Mouse (Mus musculus) forebrain, embryonic 15.5 days (tissue): ENCODE results near the gene Allc. TPM values are rescaled to one million over a fixed set of nuclear protein-coding genes. Genes with fewer than 3 reads are reported as not detected.

Experiments used
- ATAC-seq: fragments of 200-750 bp; cut with Nextera tagmentation; replicated peaks from 2 replicates; pipeline ENCODE4 v1.8.0; 2017; ENCODE audit warnings: mild to moderate bottlenecking, moderate TSS enrichment, moderate library complexity
- H3K27ac ChIP-seq: fragments of 300-500 bp; sonication (generic); replicated peaks from 2 replicates; pipeline ENCODE4 v1.5.1; 2015; ENCODE audit warnings: mild to moderate bottlenecking, inconsistent platforms
- H3K27me3 ChIP-seq: fragments of 300-500 bp; sonication (generic); 2 replicates; pipeline ENCODE4 v1.6.1; 2015; ENCODE audit warnings: inconsistent platforms
- H3K36me3 ChIP-seq: fragments of 300-500 bp; sonication (generic); 2 replicates; pipeline ENCODE4 v1.6.1; 2015; ENCODE audit warnings: mild to moderate bottlenecking, inconsistent platforms
- H3K4me1 ChIP-seq: fragments of 300-500 bp; sonication (generic); 2 replicates; pipeline ENCODE4 v1.6.1; 2015; ENCODE audit warnings: inconsistent platforms
- H3K4me2 ChIP-seq: fragments of 300-500 bp; sonication (generic); replicated peaks from 2 replicates; pipeline ENCODE4 v1.6.1; 2015; ENCODE audit warnings: mild to moderate bottlenecking, inconsistent platforms
- H3K4me3 ChIP-seq: fragments of 300-500 bp; sonication (generic); 2 replicates; pipeline ENCODE4 v1.5.1; 2015; ENCODE audit warnings: mild to moderate bottlenecking, inconsistent platforms
- H3K9ac ChIP-seq: fragments of 300-500 bp; sonication (generic); replicated peaks from 2 replicates; pipeline ENCODE4 v1.6.1; 2015; ENCODE audit warnings: mild to moderate bottlenecking, inconsistent platforms
- H3K9me3 ChIP-seq: fragments of 300-500 bp; sonication (generic); 2 replicates; pipeline ENCODE4 v1.6.1; 2016; ENCODE audit warnings: inconsistent platforms
- WGBS: fragments of 180-500 bp; shearing (Covaris S2); methylation state at CpG from one replicate; pipeline ENCODE4 v1.1.7; 2015; ENCODE audit warnings: mixed read lengths; 5-methylcytosine and 5-hydroxymethylcytosine counted together
- polyA plus RNA-seq: library from polyadenylated mRNA; unstranded; fragments of >200 nt; fragmentation: Nextera tagmentation; extraction: Ambion mirVana; gene quantifications from 2 replicates; pipeline ENCODE4 v1.2.1, GENCODE M21; 2015

Gene Allc
- 0.11 TPM in 1 of 2 replicates, not detected in the other for polyA plus RNA-seq

DNA sequence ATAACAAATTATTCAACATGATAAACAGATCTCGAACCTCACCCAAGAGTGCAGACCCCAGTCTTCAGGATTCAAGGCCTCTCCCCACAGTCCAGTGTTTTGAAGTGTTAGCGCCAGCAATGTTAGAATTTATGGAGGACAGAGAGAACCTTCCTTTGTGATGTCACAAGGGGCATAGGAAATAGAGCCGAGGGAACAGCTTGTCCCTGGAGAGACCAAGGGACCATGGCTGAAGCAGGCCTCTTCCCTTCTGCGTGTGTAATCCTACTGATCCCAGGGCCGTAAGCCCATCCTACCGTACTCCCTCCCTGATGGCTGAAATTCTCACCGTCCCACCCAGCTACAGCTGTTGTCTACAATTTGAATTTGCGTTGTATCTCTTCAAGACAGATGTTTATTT, at the start of gene Allc:
Gene Allc (minus strand): TSS at position 101 of the 400 bp plus-strand sequence.
- Histone ChIP-seq H3K27ac (no peak within 1 kb of the TSS), H3K9me3 (no peaks in the 10 kb centered on the region), H3K4me1 (peaks cover 7% of the 10 kb centered on the region; the same call in 1 of the 2 replicates), H3K27me3 (no peaks in the 10 kb centered on the region), H3K4me3 (no peak within 1 kb of the TSS), H3K4me2 (no peak within 1 kb of the TSS), H3K9ac (no peak within 1 kb of the TSS), H3K36me3 (no peaks in the 10 kb centered on the region)
- ATAC-seq: no peak
- WGBS: 89% methylated on average over 8 of the region's 8 CpGs

DNA sequence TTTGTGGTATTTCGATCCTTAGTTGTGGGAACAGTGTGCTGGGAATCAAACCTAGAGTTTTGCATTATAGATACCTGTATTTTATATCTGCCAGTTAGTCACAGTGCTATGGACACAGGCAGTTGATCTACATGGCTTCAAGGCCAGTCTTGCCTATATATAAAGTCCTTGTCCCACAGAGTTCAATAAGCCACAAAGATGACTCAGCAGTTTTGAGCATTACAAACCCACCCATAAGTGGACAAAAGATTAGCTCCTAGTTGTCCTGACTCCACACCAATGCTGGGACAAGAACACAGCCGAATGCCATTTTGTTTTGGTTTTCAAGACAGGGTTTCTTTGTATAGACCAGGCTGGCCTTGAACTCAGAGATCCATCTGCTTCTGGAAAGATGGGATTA, 46.1 kb upstream of the Allc start:
- no peak overlapping the region for H3K27ac ChIP-seq
- H3K4me3 ChIP-seq: no peak overlapping the region
- H3K9ac ChIP-seq: no peak overlapping the region
- ATAC-seq: no peak
- peaks cover 14% of the 10 kb centered on the region for H3K4me1 ChIP-seq
- no peaks in the 10 kb centered on the region for H3K9me3 ChIP-seq
- H3K4me2 ChIP-seq: no peak overlapping the region
- 89% methylated on average over 2 of the region's 2 CpGs for WGBS
- H3K27me3 ChIP-seq: no peaks in the 10 kb centered on the region
- peaks cover 56% of the 10 kb centered on the region for H3K36me3 ChIP-seq

DNA sequence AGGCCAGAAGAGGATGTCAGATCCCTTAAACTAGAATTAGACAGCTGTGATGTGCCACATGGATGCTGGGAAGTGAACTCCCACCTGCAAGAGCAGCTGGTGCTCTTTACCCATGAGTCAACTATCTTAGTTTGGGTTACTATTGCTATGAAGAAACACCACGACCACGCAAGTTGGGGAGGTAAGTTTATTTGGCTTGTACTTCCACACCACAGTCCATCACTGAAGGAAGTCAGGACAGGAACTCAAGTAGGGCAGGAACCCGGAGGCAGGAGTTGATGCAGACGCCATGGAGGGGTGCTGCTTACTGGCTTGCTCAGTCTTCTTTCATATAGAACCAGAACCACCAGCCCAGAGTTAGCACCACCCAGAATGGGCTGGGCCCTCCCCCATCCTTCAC, 44.8 kb upstream of the Allc start:
- WGBS: 77% methylated on average over 4 of the region's 4 CpGs
- Histone ChIP-seq H3K27ac (no peak overlapping the region), H3K27me3 (no peaks in the 10 kb centered on the region), H3K9me3 (no peaks in the 10 kb centered on the region), H3K4me2 (no peak overlapping the region), H3K36me3 (peaks cover 43% of the 10 kb centered on the region), H3K4me3 (no peak overlapping the region), H3K4me1 (peaks cover 4% of the 10 kb centered on the region; the same call in 1 of the 2 replicates), H3K9ac (no peak overlapping the region)
- no peak for ATAC-seq

DNA sequence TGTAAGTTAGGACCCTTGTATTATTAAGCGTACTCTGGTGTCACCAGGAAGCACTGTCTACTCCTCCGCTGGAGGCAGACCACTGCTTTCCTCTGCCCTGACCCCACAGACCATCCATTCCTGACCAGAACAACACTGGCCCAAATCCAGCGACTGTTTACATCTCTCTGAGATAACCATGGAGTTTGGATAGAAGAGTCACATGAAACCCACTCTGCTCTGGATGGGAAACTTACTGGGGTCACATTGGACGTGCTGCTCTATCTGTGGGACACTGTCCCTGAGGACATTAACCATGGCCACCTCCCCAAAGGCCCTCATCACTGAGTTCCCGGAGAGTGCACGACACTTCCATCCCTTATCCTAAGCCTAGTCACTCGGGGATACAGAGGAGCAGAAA, 43.1 kb upstream of the Allc start:
- Histone ChIP-seq H3K4me1 (0 out of 2 replicates have a peak, but pooled peaks cover 11% of the 10 kb centered on the region), H3K36me3 (peaks cover 26% of the 10 kb centered on the region), H3K4me3 (no peak overlapping the region), H3K27ac (no peak overlapping the region), H3K9ac (no peak overlapping the region), H3K27me3 (no peaks in the 10 kb centered on the region), H3K9me3 (no peaks in the 10 kb centered on the region), H3K4me2 (no peak overlapping the region)
- 88% methylated on average over 7 of the region's 7 CpGs for WGBS
- ATAC-seq: no peak

DNA sequence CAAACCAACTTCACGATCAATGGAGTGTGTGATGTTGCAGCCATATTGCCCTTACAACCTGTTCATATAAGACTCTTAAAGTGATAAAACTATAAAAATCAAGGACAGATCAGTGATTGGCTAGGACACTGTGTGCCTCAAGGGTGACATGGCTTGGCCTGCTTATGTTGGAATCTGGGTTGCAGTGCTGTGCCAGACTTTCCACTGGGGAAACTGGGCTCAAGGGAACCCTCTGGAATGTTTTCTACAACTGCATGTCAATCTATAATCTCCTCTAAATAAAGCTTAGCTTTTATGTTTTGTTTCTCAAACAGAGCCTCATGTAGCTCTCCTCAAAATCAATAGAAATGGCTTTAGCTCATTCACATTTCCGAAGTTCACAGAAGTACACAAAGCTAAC, 41.9 kb upstream of the Allc start:
- WGBS: 85% methylated on average over 2 of the region's 2 CpGs
- no peak overlapping the region for H3K4me3 ChIP-seq
- no peak for ATAC-seq
- no peaks in the 10 kb centered on the region for H3K27me3 ChIP-seq
- no peak overlapping the region for H3K9ac ChIP-seq
- 0 out of 2 replicates have a peak, but pooled peaks cover 11% of the 10 kb centered on the region for H3K4me1 ChIP-seq
- H3K9me3 ChIP-seq: no peaks in the 10 kb centered on the region
- no peak overlapping the region for H3K4me2 ChIP-seq
- peaks cover 14% of the 10 kb centered on the region for H3K36me3 ChIP-seq
- no peak overlapping the region for H3K27ac ChIP-seq

DNA sequence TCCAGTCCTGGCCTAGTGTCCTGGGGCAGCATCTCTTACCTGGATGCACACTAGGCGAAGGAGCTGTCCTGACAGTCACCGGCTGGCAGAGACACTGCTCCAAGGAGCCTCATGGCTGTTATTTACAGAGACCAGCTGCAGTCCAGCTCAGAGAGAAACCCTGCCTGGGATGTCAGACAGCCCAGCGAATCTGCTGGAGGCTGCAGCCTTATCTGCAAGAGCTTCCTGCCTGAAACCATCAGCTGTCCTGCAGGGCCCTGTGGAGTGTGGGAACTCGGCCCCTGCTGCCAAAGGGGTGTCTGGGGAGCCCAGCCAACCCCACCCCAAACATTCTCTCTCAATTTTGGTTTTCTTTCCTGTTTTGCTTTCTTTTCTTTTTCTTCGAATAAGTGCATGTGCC, 40.9 kb upstream of the Allc start, which contains the start of gene Colec11:
Gene Colec11 (minus strand): TSS at position 183 of the 400 bp plus-strand sequence.
- H3K4me3 ChIP-seq: no peak within 1 kb of the TSS
- H3K27me3 ChIP-seq: no peaks in the 10 kb centered on the region
- H3K27ac ChIP-seq: no peak within 1 kb of the TSS
- ATAC-seq: no peak
- no peaks in the 10 kb centered on the region for H3K9me3 ChIP-seq
- no peak within 1 kb of the TSS for H3K9ac ChIP-seq
- 0 out of 2 replicates have a peak, but pooled peaks cover 11% of the 10 kb centered on the region for H3K4me1 ChIP-seq
- peaks cover 4% of the 10 kb centered on the region for H3K36me3 ChIP-seq
- WGBS: 66% methylated on average over 5 of the region's 5 CpGs
- no peak within 1 kb of the TSS for H3K4me2 ChIP-seq

DNA sequence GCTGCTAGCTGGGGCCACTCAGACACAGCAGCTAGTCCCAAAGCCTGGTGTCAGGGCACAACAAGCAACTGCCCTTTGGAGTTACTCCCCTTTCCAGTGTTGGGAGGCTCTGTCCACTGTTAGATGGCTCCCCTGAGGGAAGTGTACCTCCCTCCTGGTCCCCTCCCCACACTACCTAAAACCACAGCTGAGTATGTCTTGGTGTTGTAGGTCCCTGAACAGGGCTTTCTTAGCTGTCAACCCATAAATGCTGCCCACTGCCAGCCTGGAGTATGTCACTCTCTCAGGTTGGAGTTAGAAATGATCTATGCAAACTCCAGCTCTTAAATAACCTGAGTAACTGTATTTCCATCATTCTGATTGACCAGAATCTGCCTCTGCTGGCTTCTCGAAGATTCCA, 40.3 kb upstream of the Allc start:
- 88% methylated on average over 1 of the region's 1 CpGs for WGBS
- no peak for ATAC-seq

DNA sequence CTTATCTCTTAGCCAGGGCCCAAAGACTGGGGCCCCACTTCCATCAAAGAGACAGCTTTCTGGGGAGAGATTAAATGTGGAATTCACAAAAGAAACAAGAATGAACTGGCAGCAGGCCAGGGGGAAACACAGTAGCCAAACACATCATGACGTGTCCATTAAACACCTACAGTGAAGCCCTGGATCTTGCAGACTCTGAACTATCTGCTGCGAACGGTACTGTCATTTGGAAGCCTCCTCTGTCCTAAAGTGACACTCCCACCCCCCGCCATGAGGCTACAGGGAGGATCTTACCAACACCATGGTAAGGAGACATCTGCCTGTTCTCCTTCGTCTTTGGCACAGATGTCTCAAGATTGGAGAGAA, 39.8 kb upstream of the Allc start:
- Histone ChIP-seq H3K27ac (no peak overlapping the region), H3K9ac (no peak overlapping the region), H3K4me3 (no peak overlapping the region), H3K36me3 (no peaks in the 10 kb centered on the region), H3K4me2 (no peak overlapping the region), H3K27me3 (no peaks in the 10 kb centered on the region), H3K4me1 (0 out of 2 replicates have a peak, but pooled peaks cover 11% of the 10 kb centered on the region), H3K9me3 (no peaks in the 10 kb centered on the region)
- WGBS: 49% methylated on average over 5 of the region's 5 CpGs
- no peak for ATAC-seq

More for the DNA sequence above, 40.3 kb upstream of the Allc start:
- Histone ChIP-seq H3K4me2 (no peak overlapping the region), H3K9ac (no peak overlapping the region), H3K36me3 (no peaks in the 10 kb centered on the region), H3K9me3 (no peaks in the 10 kb centered on the region), H3K4me3 (no peak overlapping the region), H3K27ac (no peak overlapping the region), H3K27me3 (no peaks in the 10 kb centered on the region), H3K4me1 (0 out of 2 replicates have a peak, but pooled peaks cover 11% of the 10 kb centered on the region)

DNA sequence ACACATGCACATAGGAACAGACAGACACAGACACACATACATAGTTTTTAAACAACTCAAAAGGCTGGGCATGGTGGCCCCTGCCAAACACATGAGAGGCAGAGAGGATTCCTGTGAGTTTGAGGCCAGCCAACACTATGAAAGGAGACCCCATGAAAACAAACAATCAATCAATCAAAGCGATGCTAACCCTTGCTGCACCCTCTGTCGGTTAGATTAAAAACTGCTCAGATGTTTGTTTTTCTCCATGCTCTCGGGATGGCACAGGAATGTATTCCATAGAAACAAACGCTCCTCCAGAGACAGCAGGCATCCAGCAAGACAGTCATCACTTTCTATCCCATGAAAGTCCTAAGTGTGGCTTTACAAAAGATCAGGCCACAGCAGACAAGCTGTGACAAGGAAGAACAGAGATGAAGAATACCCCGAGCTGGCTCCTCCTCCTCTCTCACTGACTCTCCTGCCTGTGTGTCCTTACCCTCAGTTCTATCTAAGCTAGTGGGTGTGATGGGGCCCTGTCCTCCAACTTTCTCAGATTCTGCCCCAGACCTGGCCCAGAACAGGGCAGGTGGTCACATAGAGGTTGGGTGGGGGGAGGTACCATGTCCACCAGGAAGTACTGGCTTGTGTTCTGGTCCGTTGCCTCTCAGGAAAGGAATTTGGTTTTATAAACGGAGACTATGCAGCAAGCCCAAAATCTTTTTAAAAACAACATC, 39.3 kb upstream of the Allc start:
- Histone ChIP-seq H3K9ac (no peak overlapping the region), H3K27ac (no peak overlapping the region), H3K36me3 (no peaks in the 10 kb centered on the region), H3K9me3 (no peaks in the 10 kb centered on the region), H3K27me3 (no peaks in the 10 kb centered on the region), H3K4me1 (0 out of 2 replicates have a peak, but pooled peaks cover 11% of the 10 kb centered on the region), H3K4me2 (no peak overlapping the region), H3K4me3 (no peak overlapping the region)
- ATAC-seq: no peak
- WGBS: 37% methylated on average over 7 of the region's 7 CpGs

DNA sequence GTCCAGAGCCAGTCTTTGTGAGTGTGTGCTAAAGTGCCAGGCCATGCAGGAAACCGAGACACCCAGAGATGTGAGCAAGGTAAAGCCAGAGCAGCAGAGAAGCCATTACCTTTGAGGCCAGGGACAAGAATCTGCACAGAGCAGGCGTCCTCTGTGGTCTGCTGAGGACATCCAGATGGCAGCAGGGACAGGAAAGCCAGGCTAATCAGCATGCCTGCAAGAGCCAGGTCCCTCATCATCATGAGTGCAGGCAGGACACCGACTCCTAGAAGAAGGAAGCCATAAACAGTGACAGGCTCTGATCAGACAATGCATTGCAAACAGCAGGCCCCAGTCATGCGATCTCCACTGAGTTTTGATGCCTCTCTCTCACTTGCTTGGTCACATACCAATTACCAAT, 35.0 kb upstream of the Allc start:
- H3K9ac ChIP-seq: no peak overlapping the region
- H3K4me1 ChIP-seq: 0 out of 2 replicates have a peak, but pooled peaks cover 10% of the 10 kb centered on the region
- WGBS: 74% methylated on average over 4 of the region's 4 CpGs
- H3K4me2 ChIP-seq: no peak overlapping the region
- no peaks in the 10 kb centered on the region for H3K27me3 ChIP-seq
- ATAC-seq: no peak
- H3K4me3 ChIP-seq: no peak overlapping the region
- H3K36me3 ChIP-seq: no peaks in the 10 kb centered on the region
- H3K27ac ChIP-seq: no peak overlapping the region
- H3K9me3 ChIP-seq: no peaks in the 10 kb centered on the region

DNA sequence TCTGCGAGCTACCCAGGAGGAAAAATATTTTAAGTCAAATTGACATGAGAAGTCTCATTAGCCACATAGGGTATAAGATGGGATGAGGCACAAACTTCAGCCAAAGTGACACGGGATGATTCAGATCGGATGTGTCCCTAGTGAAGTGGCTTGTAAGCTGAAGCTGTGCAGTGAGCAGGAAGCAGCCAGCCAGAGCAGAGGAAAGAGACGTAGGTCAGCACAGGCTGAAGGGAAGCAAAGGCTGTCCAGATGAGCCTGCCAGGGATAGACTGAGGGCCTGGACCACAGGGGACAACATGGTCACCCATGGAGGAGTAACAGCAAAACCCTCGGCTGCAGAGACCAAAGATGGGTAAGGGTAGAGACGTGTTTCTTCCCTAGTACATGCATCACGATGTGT, 32.1 kb upstream of the Allc start:
- Histone ChIP-seq H3K27ac (no peak overlapping the region), H3K9ac (no peak overlapping the region), H3K27me3 (no peaks in the 10 kb centered on the region), H3K4me1 (no peaks in the 10 kb centered on the region), H3K4me3 (no peak overlapping the region), H3K36me3 (no peaks in the 10 kb centered on the region), H3K4me2 (no peak overlapping the region), H3K9me3 (no peaks in the 10 kb centered on the region)
- ATAC-seq: no peak
- WGBS: 79% methylated on average over 7 of the region's 7 CpGs

DNA sequence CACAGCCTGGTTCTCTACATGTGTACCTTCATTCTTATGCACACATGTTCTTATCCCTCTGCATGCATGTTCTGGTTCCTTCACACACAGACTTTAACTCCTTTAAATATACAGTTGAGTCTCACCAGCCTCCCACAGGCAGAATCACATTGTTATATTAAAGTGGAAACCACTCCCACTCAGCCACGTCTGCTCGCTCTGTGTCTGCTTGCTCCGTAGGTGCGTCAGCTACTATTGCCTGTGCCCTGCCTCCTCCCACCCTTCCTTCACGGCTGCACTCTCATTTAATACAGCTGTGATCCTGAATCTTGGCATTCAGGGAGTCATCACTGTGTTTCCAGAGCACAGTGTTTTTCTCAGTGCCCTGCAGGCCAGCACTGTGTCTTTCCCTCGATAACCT, 30.1 kb upstream of the Allc start:
- no peak overlapping the region for H3K4me2 ChIP-seq
- 64% methylated on average over 6 of the region's 6 CpGs for WGBS

More for the DNA sequence above, 30.1 kb upstream of the Allc start:
- Histone ChIP-seq H3K4me3 (no peak overlapping the region), H3K36me3 (no peaks in the 10 kb centered on the region), H3K4me1 (peaks cover 13% of the 10 kb centered on the region), H3K27me3 (no peaks in the 10 kb centered on the region), H3K27ac (no peak overlapping the region), H3K9me3 (no peaks in the 10 kb centered on the region), H3K9ac (no peak overlapping the region)
- no peak for ATAC-seq
